Mouse (Mus musculus) neural tube, embryonic 13.5 days (tissue): ENCODE data around the gene B4galt3. TPM values are rescaled to one million over a fixed set of nuclear protein-coding genes. Genes with fewer than 3 reads are reported as not detected.

Source experiments
- ATAC-seq: fragments of 200-750 bp; cut with Nextera tagmentation; 2 replicates; pipeline ENCODE4 v1.8.0; 2017; ENCODE audit warnings: low read depth, mild to moderate bottlenecking, moderate TSS enrichment, moderate library complexity
- H3K27ac ChIP-seq: fragments of 300-500 bp; sonication (generic); replicated peaks from 2 replicates; pipeline ENCODE4 v1.5.1; 2015; ENCODE audit warnings: moderate library complexity, mild to moderate bottlenecking, inconsistent platforms
- H3K27me3 ChIP-seq: fragments of 300-500 bp; sonication (generic); 2 replicates; pipeline ENCODE4 v1.6.1; 2015; ENCODE audit warnings: mild to moderate bottlenecking, inconsistent platforms
- H3K36me3 ChIP-seq: fragments of 300-500 bp; sonication (generic); 2 replicates; pipeline ENCODE4 v1.6.1; 2015; ENCODE audit warnings: mild to moderate bottlenecking, inconsistent platforms
- H3K4me1 ChIP-seq: fragments of 300-500 bp; sonication (generic); replicated peaks from 2 replicates; pipeline ENCODE4 v1.6.1; 2015; ENCODE audit warnings: inconsistent platforms
- H3K4me2 ChIP-seq: fragments of 300-500 bp; sonication (generic); 2 replicates; pipeline ENCODE4 v1.6.1; 2015; ENCODE audit warnings: inconsistent platforms, mild to moderate bottlenecking, moderate library complexity
- H3K4me3 ChIP-seq: fragments of 300-500 bp; sonication (generic); 2 replicates; pipeline ENCODE4 v1.5.1; 2015; ENCODE audit warnings: mild to moderate bottlenecking, inconsistent platforms
- H3K9ac ChIP-seq: fragments of 300-500 bp; sonication (generic); 2 replicates; pipeline ENCODE4 v1.6.1; 2015; ENCODE audit warnings: moderate library complexity, mild to moderate bottlenecking, inconsistent platforms
- H3K9me3 ChIP-seq: fragments of 300-500 bp; sonication (generic); 2 replicates; pipeline ENCODE4 v1.6.1; 2016; ENCODE audit warnings: inconsistent platforms
- WGBS: fragments of 180-500 bp; shearing (Covaris S2); methylation state at CpG from one replicate; pipeline ENCODE4 v1.1.7; 2015; 5-methylcytosine and 5-hydroxymethylcytosine counted together
- polyA plus RNA-seq: library from polyadenylated mRNA; unstranded; fragments of >200 nt; fragmentation: Nextera tagmentation; extraction: Ambion mirVana; gene quantifications from 2 replicates; pipeline ENCODE4 v1.2.1, GENCODE M21; 2015

B4galt3 gene
- polyA plus RNA-seq, result 94.0 and 97.8 TPM in 2 replicates

GRCm38 (mm10) chr1:171269848-171270572, at the start of gene B4galt3:
Gene B4galt3 (plus strand): TSS chr1:171270328.
- Histone ChIP-seq H3K4me2 (peak within 1 kb of the TSS; percentile 98), H3K4me1 (peaks cover 26% of the 10 kb centered on the region), H3K4me3 (peak within 1 kb of the TSS; percentile 88), H3K36me3 (peaks cover 34% of the 10 kb centered on the region), H3K27ac (peak within 1 kb of the TSS; percentile 64), H3K9ac (peak within 1 kb of the TSS; percentile 88), H3K27me3 (no peaks in the 10 kb centered on the region), H3K9me3 (no peaks in the 10 kb centered on the region)
- peak; percentile 93 for ATAC-seq
- WGBS, result 3% methylated on average over 36 of the region's 36 CpGs

GRCm38 (mm10) chr1:171220871-171221270, 49.3 kb upstream of the B4galt3 start:
- Histone ChIP-seq H3K4me3 (peak overlapping the region; percentile 52), H3K36me3 (peaks cover 27% of the 10 kb centered on the region), H3K4me2 (peak overlapping the region; percentile 82), H3K4me1 (peaks cover 19% of the 10 kb centered on the region), H3K27ac (no peak overlapping the region), H3K9me3 (no peaks in the 10 kb centered on the region), H3K9ac (no peak overlapping the region), H3K27me3 (no peaks in the 10 kb centered on the region)
- peak; percentile 12; the same call in 1 of the 2 replicates for ATAC-seq
- 9% methylated on average over 10 of the region's 10 CpGs for WGBS

GRCm38 (mm10) chr1:171221281-171222193, 48.6 kb upstream of the B4galt3 start:
- Histone ChIP-seq H3K9ac (peak overlapping the region; percentile 76), H3K27me3 (no peaks in the 10 kb centered on the region), H3K27ac (peak overlapping the region; percentile 20; the same call in 1 of the 2 replicates), H3K9me3 (no peaks in the 10 kb centered on the region), H3K4me3 (peak overlapping the region; percentile 52), H3K4me1 (peaks cover 19% of the 10 kb centered on the region), H3K4me2 (peak overlapping the region; percentile 82), H3K36me3 (peaks cover 27% of the 10 kb centered on the region)
- 5% methylated on average over 22 of the region's 22 CpGs for WGBS
- ATAC-seq, result no peak; the same call in none of the 2 replicates

GRCm38 (mm10) chr1:171222238-171223155, 47.6 kb upstream of the B4galt3 start, which contains the start of gene Tomm40l:
Gene Tomm40l (minus strand): TSS chr1:171222514.
- 2% methylated on average over 28 of the region's 28 CpGs for WGBS
- Histone ChIP-seq H3K36me3 (peaks cover 27% of the 10 kb centered on the region), H3K4me1 (peaks cover 19% of the 10 kb centered on the region), H3K27ac (peak within 1 kb of the TSS; percentile 63), H3K9me3 (no peaks in the 10 kb centered on the region), H3K27me3 (no peaks in the 10 kb centered on the region), H3K4me3 (peak within 1 kb of the TSS; percentile 52), H3K9ac (peak within 1 kb of the TSS; percentile 76), H3K4me2 (peak within 1 kb of the TSS; percentile 82)
- peak; percentile 95 for ATAC-seq

- Histone ChIP-seq H3K27me3 (no peaks in the 10 kb centered on the region), H3K27ac (peak overlapping the region; percentile 63), H3K4me1 (peaks cover 19% of the 10 kb centered on the region), H3K9me3 (no peaks in the 10 kb centered on the region), H3K4me2 (peak overlapping the region; percentile 82), H3K36me3 (peaks cover 21% of the 10 kb centered on the region), H3K4me3 (peak overlapping the region; percentile 52; the same call in 1 of the 2 replicates), H3K9ac (no peak overlapping the region)
- WGBS, result 90% methylated on average over 6 of the region's 6 CpGs
- ATAC-seq, result no peak
These were observed 47.0 kb upstream of the B4galt3 start for GRCm38 (mm10) chr1:171223168-171223567.

- Histone ChIP-seq H3K9me3 (no peaks in the 10 kb centered on the region), H3K27ac (no peak overlapping the region), H3K27me3 (no peaks in the 10 kb centered on the region), H3K4me3 (no peak overlapping the region), H3K36me3 (peaks cover 15% of the 10 kb centered on the region), H3K4me1 (peaks cover 19% of the 10 kb centered on the region), H3K9ac (no peak overlapping the region), H3K4me2 (no peak overlapping the region)
- WGBS, result 97% methylated on average over 2 of the region's 2 CpGs
- ATAC-seq, result no peak
These were observed 46.3 kb upstream of the B4galt3 start for GRCm38 (mm10) chr1:171223796-171224195.

- peaks cover 5% of the 10 kb centered on the region for H3K36me3 ChIP-seq
- no peak for ATAC-seq
- H3K27me3 ChIP-seq, result no peaks in the 10 kb centered on the region
- 83% methylated on average over 5 of the region's 5 CpGs for WGBS
- H3K9ac ChIP-seq, result no peak within 1 kb of the TSS
- no peak within 1 kb of the TSS for H3K4me3 ChIP-seq
- no peak within 1 kb of the TSS for H3K4me2 ChIP-seq
- no peak within 1 kb of the TSS for H3K27ac ChIP-seq
- no peaks in the 10 kb centered on the region for H3K9me3 ChIP-seq
- peaks cover 19% of the 10 kb centered on the region for H3K4me1 ChIP-seq
These were observed 45.3 kb upstream of the B4galt3 start, which contains the start of gene Apoa2 for GRCm38 (mm10) chr1:171224857-171225256. Gene Apoa2 (plus strand): TSS chr1:171225054.

- Histone ChIP-seq H3K9ac (no peak overlapping the region), H3K4me3 (no peak overlapping the region), H3K36me3 (no peaks in the 10 kb centered on the region), H3K4me1 (peaks cover 6% of the 10 kb centered on the region), H3K4me2 (no peak overlapping the region), H3K27me3 (no peaks in the 10 kb centered on the region), H3K9me3 (no peaks in the 10 kb centered on the region), H3K27ac (no peak overlapping the region)
- ATAC-seq, result no peak
- WGBS, result 53% methylated on average over 4 of the region's 4 CpGs
These were observed 43.3 kb upstream of the B4galt3 start for GRCm38 (mm10) chr1:171226780-171227179.

GRCm38 (mm10) chr1:171227879-171228278, 42.2 kb upstream of the B4galt3 start:
- Histone ChIP-seq H3K27me3 (no peaks in the 10 kb centered on the region), H3K27ac (no peak overlapping the region), H3K9ac (no peak overlapping the region), H3K4me1 (0 out of 2 replicates have a peak, but pooled peaks cover 3% of the 10 kb centered on the region), H3K36me3 (no peaks in the 10 kb centered on the region), H3K4me3 (no peak overlapping the region), H3K4me2 (no peak overlapping the region), H3K9me3 (no peaks in the 10 kb centered on the region)
- ATAC-seq, result no peak
- 85% methylated on average over 1 of the region's 1 CpGs for WGBS

- Histone ChIP-seq H3K9me3 (no peaks in the 10 kb centered on the region), H3K27ac (no peak overlapping the region), H3K27me3 (no peaks in the 10 kb centered on the region), H3K4me3 (no peak overlapping the region), H3K4me2 (no peak overlapping the region), H3K36me3 (peaks cover 17% of the 10 kb centered on the region), H3K9ac (no peak overlapping the region), H3K4me1 (no peaks in the 10 kb centered on the region)
- 58% methylated on average over 6 of the region's 6 CpGs for WGBS
- no peak for ATAC-seq
These were observed 40.4 kb upstream of the B4galt3 start for GRCm38 (mm10) chr1:171229750-171230149.

- Histone ChIP-seq H3K36me3 (peaks cover 21% of the 10 kb centered on the region), H3K4me1 (no peaks in the 10 kb centered on the region), H3K4me3 (no peak overlapping the region), H3K27ac (no peak overlapping the region), H3K4me2 (no peak overlapping the region), H3K9ac (no peak overlapping the region), H3K27me3 (no peaks in the 10 kb centered on the region), H3K9me3 (no peaks in the 10 kb centered on the region)
- no peak for ATAC-seq
- 62% methylated on average over 3 of the region's 3 CpGs for WGBS
These were observed 39.9 kb upstream of the B4galt3 start for GRCm38 (mm10) chr1:171230215-171230614.
